Mouse (Mus musculus) skeletal muscle tissue, adult 2 months (tissue): ENCODE measurements at regions not wholly inside any gene's neighbourhood (a gene's known extent, or its start where the extent isn't known, plus 50 kb on each side); places are given as distances from the start of the nearest gene placed in this dataset.

Experiments
- DNase-seq: peaks from one replicate; pipeline ENCODE4 v3.0.0-alpha.2; 2012; ENCODE audit warnings: low read depth, low spot score

DNA sequence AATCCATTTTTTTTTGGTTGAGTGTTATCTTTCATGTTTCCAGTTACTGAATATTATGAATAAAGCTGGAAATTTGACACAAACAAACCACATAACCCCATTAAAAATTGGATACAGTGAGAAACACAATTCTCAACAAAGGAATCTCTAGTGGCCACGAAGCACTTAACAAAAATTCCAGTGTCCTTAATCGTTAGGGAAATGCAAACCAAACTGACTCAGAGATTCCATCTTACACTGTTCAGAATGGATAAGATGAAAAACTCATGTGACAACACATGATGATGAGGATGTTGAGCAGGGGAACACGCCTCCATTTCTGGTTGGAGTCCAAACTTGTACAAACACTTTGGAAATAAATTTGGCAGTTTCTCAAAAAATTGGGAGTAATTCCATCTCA lies 57.3 kb downstream of the Tktl2 start:
- no peak for DNase-seq

DNA sequence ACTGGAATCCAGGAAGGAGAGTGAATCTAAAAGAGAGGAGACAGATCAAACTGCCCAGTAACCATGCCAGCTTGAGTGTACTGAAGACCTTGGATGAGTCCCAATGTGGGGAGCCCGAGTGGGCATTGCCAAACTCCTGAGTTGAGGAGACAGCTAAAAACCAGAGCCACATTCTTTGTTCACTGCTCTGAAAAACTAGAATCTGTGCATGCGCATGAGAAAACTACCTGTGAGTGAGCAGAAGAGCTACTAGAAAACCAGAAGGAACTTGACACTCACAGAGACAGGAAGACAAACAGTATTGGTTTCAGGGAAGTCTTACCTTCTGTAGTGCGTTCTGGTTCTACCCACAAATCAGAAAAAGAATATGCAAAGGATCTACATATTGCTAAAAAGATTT lies 74.6 kb downstream of the Tktl2 start:
- no peak for DNase-seq

- peak; percentile 22 for DNase-seq
These were observed 75.3 kb downstream of the Tktl2 start for GRCm38 (mm10) chr8:66586850-66587249.

DNA sequence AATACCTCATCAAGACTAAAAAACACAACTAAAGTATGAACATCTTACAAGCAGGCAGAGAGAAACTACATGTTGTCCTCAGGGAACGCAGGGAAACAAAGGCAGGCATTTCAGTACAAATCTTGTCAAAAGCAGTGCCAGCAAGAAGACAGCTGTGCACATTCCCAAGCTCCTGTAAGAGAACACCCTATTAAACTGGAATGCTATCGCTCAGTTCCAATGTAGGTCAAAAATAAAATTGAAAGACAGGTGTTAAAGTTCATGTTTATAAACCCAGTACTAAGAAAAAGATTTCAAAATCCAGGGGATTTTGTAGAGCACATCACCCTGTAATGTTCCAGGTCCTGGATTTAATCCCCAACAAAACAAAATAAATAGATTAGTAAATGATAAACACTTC lies 75.7 kb downstream of the Tktl2 start:
- DNase-seq, result no peak

DNA sequence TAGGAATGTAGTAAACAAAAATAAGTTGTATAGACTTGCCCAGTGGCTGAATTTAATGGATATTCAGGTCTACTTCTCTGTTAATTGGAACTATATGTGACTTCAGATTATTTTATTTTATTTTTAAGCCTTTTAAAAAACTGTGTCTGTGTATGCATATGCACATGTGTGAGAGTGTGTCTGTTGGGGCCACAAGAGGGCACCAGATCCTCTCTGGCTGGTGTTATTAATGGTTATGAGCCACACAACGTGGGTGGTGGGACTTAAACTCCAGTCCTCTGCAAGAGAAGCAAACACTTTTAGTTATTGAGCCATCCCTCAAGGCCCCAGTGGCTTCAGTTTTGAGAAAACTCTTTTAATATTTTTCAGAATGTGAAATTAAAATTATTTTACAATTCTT lies 77.9 kb downstream of the Tktl2 start:
- no peak for DNase-seq

DNA sequence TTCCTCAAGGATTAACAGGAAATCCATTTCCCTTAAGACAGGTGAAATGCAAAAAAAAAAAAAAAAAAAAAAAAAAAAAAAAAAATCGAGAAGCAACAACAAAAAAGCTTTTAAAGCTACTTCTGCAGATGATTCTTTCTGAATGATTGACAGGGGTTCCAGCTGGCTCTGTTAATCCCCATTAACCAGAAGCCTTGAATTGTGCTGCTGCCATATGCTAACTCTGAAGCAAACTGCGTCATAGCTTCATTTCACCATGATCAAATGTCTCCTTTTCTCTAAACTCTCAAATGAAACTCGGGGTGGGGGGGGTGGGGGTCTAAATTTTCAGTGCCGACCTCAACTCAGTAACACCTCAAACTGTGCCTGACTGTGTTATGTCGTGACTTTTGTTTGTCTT lies 80.7 kb downstream of the Npy5r start:
- no peak for DNase-seq

GRCm38 (mm10) chr8:66623361-66623760 lies 64.6 kb downstream of the Npy5r start:
- DNase-seq, result no peak

DNA sequence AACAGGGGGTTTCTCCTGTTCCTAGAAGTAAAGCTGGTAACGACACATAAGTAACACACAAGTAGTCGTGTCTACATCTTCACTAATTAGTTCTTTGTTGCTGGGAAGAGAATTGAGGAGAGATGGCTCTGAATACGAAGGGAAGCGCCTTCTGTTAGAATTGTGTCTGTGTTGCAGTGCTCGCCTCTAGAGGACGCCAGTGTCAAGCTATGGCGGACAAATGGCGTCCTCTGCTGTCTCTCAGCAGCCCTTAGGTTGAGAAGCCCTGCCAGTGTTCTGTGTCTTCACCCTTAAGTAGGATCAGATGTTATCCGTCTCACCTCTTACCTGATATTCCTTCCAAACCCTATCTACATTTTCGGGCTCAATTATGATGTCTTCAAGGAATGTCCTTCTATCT lies 64.1 kb downstream of the Npy5r start:
- DNase-seq, result no peak
